Mouse (Mus musculus) MN1 (cell line): Measurements from ENCODE around the gene F11r.

Experiments
- DNase-seq: peaks from one replicate; pipeline ENCODE4 v3.0.0-alpha.2; 2016; ENCODE audit warnings: low spot score

Gene F11r

GRCm38 (mm10) chr1:171437264-171438013 is at the start of gene F11r:
TSS of gene F11r (plus strand) at chr1:171437535.
- no peak for DNase-seq

- DNase-seq = no peak
Observed at GRCm38 (mm10) chr1:171388376-171389102, 48.8 kb upstream of the F11r start, which contains the start of gene Arhgap30. TSS of gene Arhgap30 (plus strand) at chr1:171388954.

- no peak for DNase-seq
Observed at GRCm38 (mm10) chr1:171390101-171390500, 47.2 kb upstream of the F11r start.

- no peak for DNase-seq
Observed at GRCm38 (mm10) chr1:171401821-171402220, 35.5 kb upstream of the F11r start.

- DNase-seq = no peak
Observed at GRCm38 (mm10) chr1:171402991-171403390, 34.3 kb upstream of the F11r start.

GRCm38 (mm10) chr1:171407263-171407662 is 30.1 kb upstream of the F11r start:
- DNase-seq = no peak

GRCm38 (mm10) chr1:171410231-171410630 is 27.1 kb upstream of the F11r start:
- no peak for DNase-seq

- DNase-seq = peak; percentile 98
Observed at GRCm38 (mm10) chr1:171410947-171411484, 26.3 kb upstream of the F11r start, which contains the start of gene Usf1. TSS of gene Usf1 (plus strand) at chr1:171411313.

- no peak for DNase-seq
Observed at GRCm38 (mm10) chr1:171411492-171411941, 25.8 kb upstream of the F11r start.

GRCm38 (mm10) chr1:171412001-171412441 is 25.3 kb upstream of the F11r start:
- DNase-seq = peak; percentile 70

- peak; percentile 76 for DNase-seq
Observed at GRCm38 (mm10) chr1:171412446-171412845, 24.9 kb upstream of the F11r start.

GRCm38 (mm10) chr1:171413608-171414007 is 23.7 kb upstream of the F11r start:
- no peak for DNase-seq

GRCm38 (mm10) chr1:171418660-171419059 is 18.7 kb upstream of the F11r start, which contains the start of gene Tstd1:
TSS of gene Tstd1 (plus strand) at chr1:171418872.
- no peak for DNase-seq

- DNase-seq = no peak
Observed at GRCm38 (mm10) chr1:171419291-171419882, 17.9 kb upstream of the F11r start.

GRCm38 (mm10) chr1:171419905-171420304 is 17.4 kb upstream of the F11r start:
- DNase-seq = no peak

GRCm38 (mm10) chr1:171422504-171423095 is 14.7 kb upstream of the F11r start:
- DNase-seq = no peak

GRCm38 (mm10) chr1:171424638-171425037 is 12.7 kb upstream of the F11r start:
- DNase-seq = no peak

- DNase-seq = no peak
Observed at GRCm38 (mm10) chr1:171425126-171425525, 12.2 kb upstream of the F11r start.

- no peak for DNase-seq
Observed at GRCm38 (mm10) chr1:171432158-171432557, 5.2 kb upstream of the F11r start.

- DNase-seq = no peak
Observed at GRCm38 (mm10) chr1:171435288-171435814, 2.0 kb upstream of the F11r start.

GRCm38 (mm10) chr1:171435974-171436373 is 1.4 kb upstream of the F11r start:
- DNase-seq = no peak
